Mouse (Mus musculus): ENCODE data around the gene Smim12. TPM values are rescaled to one million over a fixed set of nuclear protein-coding genes. Genes with fewer than 3 reads are reported as not detected.

Gene Smim12
- 10 to 100 TPM; 36.9 to 40.2 TPM for total RNA-seq (2021)
- long read RNA-seq, experiment 1, transcript Smim12-201 (2 exons, 1,022 nt): major isoform, 54 of 55 reads
- long read RNA-seq, experiment 1, partial matches to known transcripts: 0 of 55 reads
- long read RNA-seq, experiment 1, other reads (novel, unspliced or antisense): 1 of 55 reads
- long read RNA-seq, experiment 2, transcript Smim12-201 (2 exons, 1,022 nt): major isoform, 39 of 46 reads
- long read RNA-seq, experiment 2, partial matches to known transcripts: 0 of 46 reads
- long read RNA-seq, experiment 2, other reads (novel, unspliced or antisense): 7 of 46 reads

- DNase-seq (ENCODE audit: low spot score in 2 of 2): peak; percentile 96 to 98
Observed at GRCm38 (mm10) chr4:127243552-127243951, at the start of gene Smim12. Smim12 (plus strand) TSS chr4:127243784.

GRCm38 (mm10) chr4:127194477-127195269, 48.9 kb upstream of the Smim12 start:
- DNase-seq (ENCODE audit: low spot score in 2 of 2): no peak

- DNase-seq (ENCODE audit: low spot score in 2 of 2): no peak
Observed at GRCm38 (mm10) chr4:127198609-127199008, 45.0 kb upstream of the Smim12 start.

- DNase-seq (ENCODE audit: low spot score in 2 of 2): no peak
Observed at GRCm38 (mm10) chr4:127199406-127199805, 44.2 kb upstream of the Smim12 start.

GRCm38 (mm10) chr4:127200164-127200722, 43.3 kb upstream of the Smim12 start:
- no peak for DNase-seq (ENCODE audit: low spot score in 2 of 2)

GRCm38 (mm10) chr4:127200769-127201617, 42.6 kb upstream of the Smim12 start:
- DNase-seq (ENCODE audit: low spot score in 2 of 2): no peak

GRCm38 (mm10) chr4:127203081-127203480, 40.5 kb upstream of the Smim12 start:
- no peak for DNase-seq (ENCODE audit: low spot score in 2 of 2)

- DNase-seq (ENCODE audit: low spot score in 2 of 2): no peak
Observed at GRCm38 (mm10) chr4:127211318-127211717, 32.3 kb upstream of the Smim12 start.

- no peak for DNase-seq (ENCODE audit: low spot score in 2 of 2)
Observed at GRCm38 (mm10) chr4:127214510-127214909, 29.1 kb upstream of the Smim12 start.

GRCm38 (mm10) chr4:127215103-127215502, 28.5 kb upstream of the Smim12 start:
- no peak for DNase-seq (ENCODE audit: low spot score in 2 of 2)

- no peak for DNase-seq (ENCODE audit: low spot score in 2 of 2)
Observed at GRCm38 (mm10) chr4:127215799-127216198, 27.8 kb upstream of the Smim12 start.

GRCm38 (mm10) chr4:127216251-127216651, 27.3 kb upstream of the Smim12 start:
- no peak for DNase-seq (ENCODE audit: low spot score in 2 of 2)

GRCm38 (mm10) chr4:127217048-127217447, 26.5 kb upstream of the Smim12 start:
- DNase-seq (ENCODE audit: low spot score in 2 of 2): no peak

GRCm38 (mm10) chr4:127223291-127223690, 20.3 kb upstream of the Smim12 start:
- no peak for DNase-seq (ENCODE audit: low spot score in 2 of 2)

GRCm38 (mm10) chr4:127223755-127224154, 19.8 kb upstream of the Smim12 start:
- DNase-seq (ENCODE audit: low spot score in 2 of 2): no peak

GRCm38 (mm10) chr4:127224444-127225100, 19.0 kb upstream of the Smim12 start:
- no peak for DNase-seq (ENCODE audit: low spot score in 2 of 2)

GRCm38 (mm10) chr4:127226067-127226466, 17.5 kb upstream of the Smim12 start:
- DNase-seq (ENCODE audit: low spot score in 2 of 2): no peak

- DNase-seq (ENCODE audit: low spot score in 2 of 2): no peak
Observed at GRCm38 (mm10) chr4:127227051-127227673, 16.4 kb upstream of the Smim12 start.

- DNase-seq (ENCODE audit: low spot score in 2 of 2): no peak
Observed at GRCm38 (mm10) chr4:127232028-127232427, 11.6 kb upstream of the Smim12 start.

GRCm38 (mm10) chr4:127232551-127232950, 11.0 kb upstream of the Smim12 start:
- DNase-seq (ENCODE audit: low spot score in 2 of 2): no peak

Data from adrenal gland, postnatal 4 days (tissue).